Mouse (Mus musculus): Measurements from ENCODE around the gene Ptprt.

GRCm38 (mm10) chr2:162662431-162662970 is 1.6 kb upstream of the Ptprt start:
- TF ChIP-seq ZC3H11A (IDR thresholded peaks at IDR 0.05; ENCODE audit: low read depth, low read length) (no peak), CTCF (IDR thresholded peaks at IDR 0.05 in 2 of 3, conservative IDR thresholded peaks at IDR 0.05 in 1 of 3; ENCODE audit: control insufficient read depth in 1 of 3, insufficient read depth in 1 of 3, low read depth in 2 of 3, low read length in 3 of 3, poor library complexity in 1 of 3, severe bottlenecking in 1 of 3) (no peak), EP300 (IDR thresholded peaks at IDR 0.05; ENCODE audit: low read depth in 1 of 2, low read length in 2 of 2) (no peak), RAD21 (IDR thresholded peaks at IDR 0.05; ENCODE audit: low read depth, low read length) (no peak), GATA1 (IDR thresholded peaks at IDR 0.05; ENCODE audit: low read depth, low read length) (no peak), NRF1 (IDR thresholded peaks at IDR 0.05; ENCODE audit: insufficient read depth, low read depth, low read length, poor library complexity, severe bottlenecking) (no peak), POLR2A (IDR thresholded peaks at IDR 0.05; ENCODE audit: control insufficient read depth in 1 of 2, insufficient read depth in 1 of 2, low read depth in 1 of 2, low read length in 2 of 2, poor library complexity in 1 of 2) (no peak), JUND (IDR thresholded peaks at IDR 0.05; ENCODE audit: low read depth, low read length) (no peak), RCOR1 (IDR thresholded peaks at IDR 0.05; ENCODE audit: low read depth, low read length) (no peak)
